14 mouse cellular contexts compared by ENCODE assay signal in the genomic region with DNA sequence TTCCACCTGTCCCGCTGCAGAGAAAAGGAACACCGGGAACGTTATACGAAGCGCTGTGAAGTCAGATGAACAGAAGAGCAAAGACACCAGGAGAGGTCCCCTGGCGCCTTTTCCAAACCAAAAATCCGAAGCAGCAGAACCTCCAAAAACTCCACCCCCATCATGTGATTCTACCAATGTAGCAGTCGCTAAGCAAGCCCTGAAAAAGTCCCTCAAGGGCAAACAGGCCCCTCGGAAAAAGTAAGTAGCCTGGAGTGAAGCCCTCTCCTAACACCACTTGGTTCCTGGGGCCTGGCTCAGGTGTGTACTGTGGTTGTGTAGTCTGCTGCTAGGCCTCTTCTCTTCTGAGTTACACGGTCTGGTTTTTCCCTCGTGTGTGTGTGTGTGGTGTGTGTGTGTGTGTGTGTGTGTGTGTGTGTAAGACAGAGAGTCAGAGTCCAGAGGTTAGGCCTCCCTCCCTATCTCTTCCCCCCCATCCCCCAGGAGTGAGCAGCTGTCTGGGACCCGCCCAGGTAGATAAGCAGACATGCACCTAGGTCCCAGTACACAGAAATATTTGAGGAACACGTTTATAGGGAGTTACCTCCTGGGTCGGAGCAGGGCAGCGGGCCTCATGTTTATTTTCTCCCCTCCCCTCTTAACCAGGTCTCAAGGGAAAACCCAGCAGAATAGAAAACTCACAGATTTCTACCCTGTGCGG. TPM values are rescaled to one million over a fixed set of nuclear protein-coding genes. Genes with fewer than 3 reads are reported as not detected.
DNase-seq lines count a peak whose midpoint lies in the region; ATAC-seq and TF ChIP-seq lines count a peak whose summit lies in the region.
"Had no signal": no experiment of that assay in that cellular context is flagged by ENCODE, and none has a peak within 500 bp of the region (broad histone marks: within the 10 kb centered on the region; RNA-seq: fewer than 3 reads in every experiment).

No protein-coding gene starts in this region.

- no peak overlapping the region for H3K27ac ChIP-seq in heart, embryonic 12.5 days (ENCODE audit: poor library complexity, severe bottlenecking)
- H3K27ac ChIP-seq in left cerebral cortex, adult 2 months: peak overlapping the region; percentile 92
- peak overlapping the region; percentile 81 for H3K27ac ChIP-seq in stomach, postnatal 0 days (replicated peaks)
- H3K27ac ChIP-seq: limb, embryonic 12.5 days; macrophage; neural tube, embryonic 15.5 days had no signal

- WGBS in heart, embryonic 12.5 days: 78% methylated on average over 16 of the region's 16 CpGs
- whole genome bisulfite sequencing in stomach, postnatal 0 days: 62% methylated on average over 16 of the region's 16 CpGs

- no peak overlapping the region for H3K4me3 ChIP-seq in heart, embryonic 12.5 days
- no peak overlapping the region for H3K4me3 ChIP-seq in left cerebral cortex, adult 2 months
- H3K4me3 ChIP-seq in stomach, postnatal 0 days (ENCODE audit: low read depth, low read length): no peak overlapping the region; the same call in 1 of the 2 replicates
- H3K4me3 ChIP-seq: limb, embryonic 12.5 days; neural tube, embryonic 15.5 days had no signal

- no peak for TF ChIP-seq CTCF in left cerebral cortex, adult 2 months (IDR thresholded peaks at IDR 0.05)
- TF ChIP-seq CTCF in stomach, postnatal 0 days (IDR thresholded peaks at IDR 0.05; ENCODE audit: low read depth): no peak

- no peak for TF ChIP-seq EP300 in stomach, postnatal 0 days (optimal IDR thresholded peaks at IDR 0.05)

- no peaks in the 10 kb centered on the region for H3K9me3 ChIP-seq in heart, embryonic 12.5 days (replicated peaks)
- H3K9me3 ChIP-seq in stomach, postnatal 0 days (ENCODE audit: control insufficient read depth, low read length): no peaks in the 10 kb centered on the region
- H3K9me3 ChIP-seq: limb, embryonic 12.5 days; neural tube, embryonic 15.5 days had no signal

- intact Hi-C loops in left cerebral cortex, adult 2 months (cut with DNase I): no loop called here
- intact Hi-C loops in left cerebral cortex, postnatal 25 days (cut with DNase I): no loop called here

- H3K27me3 ChIP-seq in heart, embryonic 12.5 days (replicated peaks): no peaks in the 10 kb centered on the region
- H3K27me3 ChIP-seq in stomach, postnatal 0 days (ENCODE audit: control insufficient read depth, insufficient read depth, low read length): no peaks in the 10 kb centered on the region
- H3K27me3 ChIP-seq: limb, embryonic 12.5 days; neural tube, embryonic 15.5 days had no signal

- H3K9ac ChIP-seq in heart, embryonic 12.5 days: peak overlapping the region; percentile 1; the same call in 1 of the 2 replicates
- H3K9ac ChIP-seq in stomach, postnatal 0 days (ENCODE audit: low read length): peak overlapping the region; percentile 35; the same call in 1 of the 2 replicates
- H3K9ac ChIP-seq: limb, embryonic 12.5 days; neural tube, embryonic 15.5 days had no signal

- no peak for DNase-seq in heart, adult 9 months (ENCODE audit: low spot score in 2 of 2)
- DNase-seq in left cerebral cortex, adult 2 months (ENCODE audit: extremely low spot score in 1 of 2, low spot score in 2 of 2): no peak
- no peak for DNase-seq in left cerebral cortex, postnatal 25 days (ENCODE audit: low spot score in 2 of 2)
- DNase-seq in liver: peak; percentile 65
- DNase-seq in stomach, postnatal 0 days (ENCODE audit: low spot score): peak; percentile 77
- DNase-seq in left cerebral cortex, adult 18-20 months (ENCODE audit: low spot score in 2 of 2): no peak
- DNase-seq: gastrocnemius, postnatal 14 days; thymus, postnatal 4 days had no signal

- H3K4me2 ChIP-seq in heart, embryonic 12.5 days: no peak overlapping the region
- no peak overlapping the region for H3K4me2 ChIP-seq in stomach, postnatal 0 days (replicated peaks; ENCODE audit: low read depth)
- H3K4me2 ChIP-seq: limb, embryonic 12.5 days; neural tube, embryonic 15.5 days had no signal

- H3K4me1 ChIP-seq in heart, embryonic 12.5 days (replicated peaks): peaks cover 65% of the 10 kb centered on the region
- H3K4me1 ChIP-seq in stomach, postnatal 0 days (replicated peaks; ENCODE audit: control insufficient read depth, insufficient read depth): no peaks in the 10 kb centered on the region

- peaks cover 78% of the 10 kb centered on the region for H3K36me3 ChIP-seq in heart, embryonic 12.5 days
- H3K36me3 ChIP-seq in stomach, postnatal 0 days (ENCODE audit: control insufficient read depth, insufficient read depth, low read length): peaks cover 12% of the 10 kb centered on the region; the same call in 1 of the 2 replicates

- ATAC-seq in heart, embryonic 12.5 days (ENCODE audit: insufficient number of reproducible peaks, low FRiP score): no peak
- peak; percentile 63 for ATAC-seq in stomach, postnatal 0 days (ENCODE audit: low FRiP score, low TSS enrichment)
- no peak for ATAC-seq in cerebellum, adult (ENCODE audit: insufficient number of reproducible peaks, low FRiP score, low TSS enrichment)
- ATAC-seq: forebrain, embryonic 14.5 days had no signal

RNA-seq across cellular contexts. Expression of gene Kmt5a, which starts 11.1 kb away (rescaled TPM):
- 81.1 and 85.4 TPM in 2 replicates for polyA plus RNA-seq in heart, embryonic 12.5 days (2016; fragmentation: Nextera tagmentation; extraction: Ambion mirVana)
- 10 to 100 TPM; 60.9 to 74.6 TPM for total RNA-seq in left cerebral cortex, adult 2 months (2021)
- 10 to 100 TPM; 57.6 to 66.0 TPM for total RNA-seq in left cerebral cortex, postnatal 25 days (2021)
- 64.1 and 90.2 TPM in 2 replicates for polyA plus RNA-seq in stomach, postnatal 0 days (2015; fragmentation: Nextera tagmentation; extraction: Ambion mirVana)
- total RNA-seq in left cerebral cortex, adult 18-20 months (2021): 10 to 100 TPM; 61.5 to 64.2 TPM

RNA-seq across cellular contexts. Expression of gene Sbno1, which starts 25.0 kb away (rescaled TPM):
- polyA plus RNA-seq in heart, embryonic 12.5 days (2016; fragmentation: Nextera tagmentation; extraction: Ambion mirVana): 71.8 and 75.3 TPM in 2 replicates
- 100 to 1,000 TPM; 180 to 185 TPM for total RNA-seq in left cerebral cortex, adult 2 months (2021)
- 100 to 1,000 TPM; 162 to 174 TPM for total RNA-seq in left cerebral cortex, postnatal 25 days (2021)
- polyA plus RNA-seq in stomach, postnatal 0 days (2015; fragmentation: Nextera tagmentation; extraction: Ambion mirVana): 44.8 and 45.2 TPM in 2 replicates
- total RNA-seq in left cerebral cortex, adult 18-20 months (2021): 100 to 1,000 TPM; 175 to 185 TPM

RNA-seq across cellular contexts. Expression of gene Rilpl2, which starts 27.4 kb away (rescaled TPM):
- polyA plus RNA-seq in heart, embryonic 12.5 days (2016; fragmentation: Nextera tagmentation; extraction: Ambion mirVana): 13.5 and 13.6 TPM in 2 replicates
- 10 to 100 TPM; 17.9 to 21.0 TPM for total RNA-seq in left cerebral cortex, adult 2 months (2021)
- total RNA-seq in left cerebral cortex, postnatal 25 days (2021): 10 to 100 TPM; 18.6 to 19.7 TPM
- 19.3 and 20.7 TPM in 2 replicates for polyA plus RNA-seq in stomach, postnatal 0 days (2015; fragmentation: Nextera tagmentation; extraction: Ambion mirVana)
- total RNA-seq in left cerebral cortex, adult 18-20 months (2021): 10 to 100 TPM; 17.5 to 19.3 TPM

RNA-seq across cellular contexts. Expression of gene Snrnp35, which starts 32.1 kb away (rescaled TPM):
- polyA plus RNA-seq in heart, embryonic 12.5 days (2016; fragmentation: Nextera tagmentation; extraction: Ambion mirVana): 23.9 and 24.0 TPM in 2 replicates
- total RNA-seq in left cerebral cortex, adult 2 months (2021): 10 to 100 TPM; 19.9 to 20.8 TPM
- total RNA-seq in left cerebral cortex, postnatal 25 days (2021): 10 to 100 TPM; 21.0 to 27.2 TPM
- 9.1 and 10.8 TPM in 2 replicates for polyA plus RNA-seq in stomach, postnatal 0 days (2015; fragmentation: Nextera tagmentation; extraction: Ambion mirVana)
- 10 to 100 TPM; 23.0 to 27.5 TPM for total RNA-seq in left cerebral cortex, adult 18-20 months (2021)

Comparison
In these comparisons a context has a peak if more than half of its experiments do, and no peak if none do; other contexts are left out.
1. DNase-seq: peak in liver (single experiment) and stomach, postnatal 0 days (single experiment); none in heart, adult 9 months (0 of 2), left cerebral cortex, adult 2 months (0 of 2), left cerebral cortex, postnatal 25 days (0 of 2) and left cerebral cortex, adult 18-20 months (0 of 2).